Mouse (Mus musculus): Measurements from ENCODE around the gene Usp32. TPM values are rescaled to one million over a fixed set of nuclear protein-coding genes. Genes with fewer than 3 reads are reported as not detected.

The Usp32 gene
- total and polyA plus RNA-seq, 2 experiments from 2014 or later: 2.3 to 20.7 TPM

DNA sequence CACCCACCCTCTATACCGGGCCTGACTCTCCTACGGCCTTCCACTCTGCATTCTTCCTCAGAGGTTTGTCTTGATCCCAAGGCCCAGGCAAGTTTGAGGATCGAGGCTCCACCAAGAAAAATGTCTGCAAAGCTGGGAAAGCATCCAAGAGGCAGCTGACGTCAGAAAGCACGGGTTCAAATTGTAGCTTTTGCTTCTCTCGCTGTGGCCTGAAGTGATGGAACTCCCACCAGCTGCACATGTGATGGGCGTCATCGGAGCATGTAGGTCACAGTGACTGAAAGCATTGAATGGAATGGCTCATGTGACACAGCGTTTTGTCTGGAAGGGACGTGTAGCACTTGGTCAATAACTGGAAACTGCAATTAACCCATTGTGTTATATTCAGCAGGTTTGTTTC, 199.8 kb downstream of the Usp32 start:
- Histone ChIP-seq H3K4me1 (ENCODE audit: control insufficient read depth, insufficient read depth) (no peaks in the 10 kb centered on the region), H3K27me3 (ENCODE audit: control insufficient read depth, insufficient read depth, low read length) (peaks cover 21% of the 10 kb centered on the region), H3K9ac (replicated peaks; ENCODE audit: low read depth, low read length) (no peak overlapping the region), H3K27ac (ENCODE audit: low read depth) (no peak overlapping the region), H3K4me2 (ENCODE audit: low read depth, low read length) (no peak overlapping the region), H3K9me3 (replicated peaks; ENCODE audit: control insufficient read depth, low read length) (no peaks in the 10 kb centered on the region), H3K36me3 (replicated peaks; ENCODE audit: control insufficient read depth, insufficient read depth, low read length) (no peaks in the 10 kb centered on the region), H3K4me3 (ENCODE audit: low read depth, low read length) (no peak overlapping the region)
- DNase-seq (ENCODE audit: low spot score): no peak
- TF ChIP-seq CTCF (IDR thresholded peaks at IDR 0.05; ENCODE audit: low read depth) (no peak), EP300 (IDR thresholded peaks at IDR 0.05; ENCODE audit: low read depth) (no peak)
- 68% methylated on average over 10 of the region's 10 CpGs for WGBS
- ATAC-seq (ENCODE audit: insufficient read depth, low read depth): no peak

DNA sequence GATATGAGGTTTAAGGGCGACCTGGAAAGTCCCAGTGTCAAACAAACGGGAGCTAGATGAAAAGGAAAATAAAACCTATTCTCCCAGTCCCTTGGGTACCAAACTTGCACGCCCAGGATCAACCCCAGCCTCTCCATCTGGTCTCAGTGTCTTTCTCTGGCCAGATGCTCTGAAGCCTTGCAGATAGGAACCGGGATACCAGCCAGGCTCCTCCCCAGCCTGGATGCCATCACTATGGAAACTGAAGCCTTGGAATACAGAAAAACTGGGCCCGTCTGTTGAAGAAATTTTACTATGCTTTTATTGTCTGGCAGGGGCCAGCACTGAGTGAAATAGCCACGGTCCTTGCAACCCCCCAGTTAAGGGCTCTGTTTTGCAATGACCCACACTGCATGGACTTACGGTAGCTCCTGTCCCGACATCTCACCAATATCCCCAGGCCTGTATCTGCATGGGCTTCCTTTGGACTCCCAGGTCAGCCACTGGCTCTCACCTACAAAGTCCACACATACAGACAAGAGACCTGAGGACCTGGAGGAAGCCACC, 200.4 kb downstream of the Usp32 start:
- H3K9ac ChIP-seq (replicated peaks; ENCODE audit: low read depth, low read length): no peak overlapping the region

More for the DNA sequence above, 200.4 kb downstream of the Usp32 start:
- no peaks in the 10 kb centered on the region for H3K9me3 ChIP-seq (replicated peaks; ENCODE audit: control insufficient read depth, low read length)
- ATAC-seq (ENCODE audit: insufficient read depth, low read depth) (no peak), DNase-seq (ENCODE audit: low spot score) (no peak)
- no peak overlapping the region for H3K27ac ChIP-seq (ENCODE audit: low read depth)
- no peaks in the 10 kb centered on the region for H3K4me1 ChIP-seq (ENCODE audit: control insufficient read depth, insufficient read depth)
- TF ChIP-seq EP300 (IDR thresholded peaks at IDR 0.05; ENCODE audit: low read depth): no peak
- TF ChIP-seq CTCF (IDR thresholded peaks at IDR 0.05; ENCODE audit: low read depth): no peak
- no peak overlapping the region for H3K4me2 ChIP-seq (ENCODE audit: low read depth, low read length)
- no peaks in the 10 kb centered on the region for H3K36me3 ChIP-seq (replicated peaks; ENCODE audit: control insufficient read depth, insufficient read depth, low read length)
- no peak overlapping the region for H3K4me3 ChIP-seq (ENCODE audit: low read depth, low read length)
- peaks cover 16% of the 10 kb centered on the region for H3K27me3 ChIP-seq (ENCODE audit: control insufficient read depth, insufficient read depth, low read length)
- WGBS: 50% methylated on average over 8 of the region's 8 CpGs

Other genes starting within 250 kb of the Usp32 start
- 21.1 and 31.0 TPM in 2 replicates for gene Znhit3, start 223.8 kb downstream of the Usp32 start, total RNA-seq (2014; rRNA removed; ENCODE audit: low replicate concordance)
- gene Znhit3, start 223.8 kb downstream of the Usp32 start, polyA plus RNA-seq (2015; fragmentation: Nextera tagmentation; extraction: Ambion mirVana): 27.5 and 29.6 TPM in 2 replicates
- gene Car4, start 182.4 kb downstream of the Usp32 start, total RNA-seq (2014; rRNA removed; ENCODE audit: low replicate concordance): 7.4 TPM in 1 of 2 replicates, not detected in the other
- gene Car4, start 182.4 kb downstream of the Usp32 start, polyA plus RNA-seq (2015; fragmentation: Nextera tagmentation; extraction: Ambion mirVana): 30.8 and 33.7 TPM in 2 replicates
- gene 1700125H20Rik, start 30.2 kb upstream of the Usp32 start, total RNA-seq (2014; rRNA removed; ENCODE audit: low replicate concordance): not detected in 2 replicates
- 0.23 and 0.36 TPM in 2 replicates for gene 1700125H20Rik, start 30.2 kb upstream of the Usp32 start, polyA plus RNA-seq (2015; fragmentation: Nextera tagmentation; extraction: Ambion mirVana)
- gene Appbp2, start 95.0 kb upstream of the Usp32 start, total RNA-seq (2014; rRNA removed; ENCODE audit: low replicate concordance): 36.1 and 38.8 TPM in 2 replicates
- gene Appbp2, start 95.0 kb upstream of the Usp32 start, polyA plus RNA-seq (2015; fragmentation: Nextera tagmentation; extraction: Ambion mirVana): 21.7 and 24.2 TPM in 2 replicates
- 17.3 and 18.4 TPM in 2 replicates for gene Ppm1d, start 171.1 kb upstream of the Usp32 start, total RNA-seq (2014; rRNA removed; ENCODE audit: low replicate concordance)
- 8.2 and 8.8 TPM in 2 replicates for gene Ppm1d, start 171.1 kb upstream of the Usp32 start, polyA plus RNA-seq (2015; fragmentation: Nextera tagmentation; extraction: Ambion mirVana)
- gene Bcas3, start 213.0 kb upstream of the Usp32 start, total RNA-seq (2014; rRNA removed; ENCODE audit: low replicate concordance): 31.0 and 37.4 TPM in 2 replicates
- gene Bcas3, start 213.0 kb upstream of the Usp32 start, polyA plus RNA-seq (2015; fragmentation: Nextera tagmentation; extraction: Ambion mirVana): 18.5 and 20.1 TPM in 2 replicates

All from heart, postnatal 0 days (tissue).